In the genomic region with DNA sequence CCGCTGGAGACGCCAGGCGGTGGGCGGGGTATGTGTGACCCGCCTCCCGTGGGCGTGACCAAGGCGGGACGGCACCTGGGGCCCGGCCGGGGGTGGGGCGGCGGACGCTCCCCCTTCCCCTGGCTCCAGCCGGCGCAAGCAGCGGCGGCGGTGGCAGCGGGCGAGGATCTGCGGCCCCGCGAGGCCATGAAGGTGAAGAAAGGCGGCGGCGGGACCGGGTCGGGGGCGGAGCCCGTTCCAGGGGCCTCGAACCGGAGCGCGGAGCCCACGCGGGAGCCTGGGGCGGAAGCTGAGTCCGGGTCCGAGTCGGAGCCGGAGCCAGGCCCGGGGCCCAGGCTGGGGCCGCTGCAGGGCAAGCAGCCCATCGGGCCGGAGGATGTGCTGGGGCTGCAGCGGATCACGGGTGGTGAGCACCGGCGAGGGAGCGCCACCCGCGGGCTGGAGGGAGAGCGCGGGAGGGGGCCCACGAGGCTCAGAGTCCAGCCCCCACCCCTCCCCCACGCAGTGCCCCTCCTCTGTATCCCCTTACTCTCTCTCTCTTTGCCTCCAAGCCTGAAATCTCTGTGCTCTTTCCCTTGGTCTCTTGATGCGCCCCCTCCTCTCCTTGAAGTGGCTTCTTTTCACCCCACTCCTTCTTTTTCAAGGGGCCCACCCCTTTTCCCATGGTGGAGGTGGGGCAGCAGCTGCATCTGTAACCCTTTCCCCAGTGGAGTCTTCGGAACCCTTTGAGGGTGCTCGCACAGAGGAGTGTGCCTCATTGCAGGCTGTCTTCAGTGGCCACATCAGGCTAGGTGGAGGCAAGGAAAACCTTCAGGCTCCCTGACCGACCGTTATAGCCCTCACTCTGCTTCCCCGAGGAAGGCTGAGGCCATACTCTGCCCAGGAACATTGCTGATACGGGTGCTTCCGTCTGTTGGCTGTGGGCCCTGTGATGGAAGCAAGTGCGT, we compare ENCODE assay signal across 8 mouse cellular contexts. TPM values are rescaled to one million over a fixed set of nuclear protein-coding genes. Genes with fewer than 3 reads are reported as not detected.
DNase-seq lines count a peak whose midpoint lies in the region; ATAC-seq and TF ChIP-seq lines count a peak whose summit lies in the region.

TSS of gene Unc119 (plus strand) at position 102 of the 947 bp plus-strand sequence.

- peak within 1 kb of the TSS; percentile 77 for H3K9ac ChIP-seq in heart, adult 2 months (ENCODE audit: low read depth, low read length)
- H3K9ac ChIP-seq in limb, embryonic 13.5 days: peak within 1 kb of the TSS; percentile 96
- peak within 1 kb of the TSS; percentile 97 for H3K9ac ChIP-seq in midbrain, embryonic 14.5 days (replicated peaks; ENCODE audit: low read length)

- peak; percentile 71 for DNase-seq in 416B (ENCODE audit: low read depth)
- peak; percentile 90 for DNase-seq in adrenal gland, postnatal 14 days
- DNase-seq in embryonic facial prominence, embryonic 10.5 days (ENCODE audit: low spot score): peak; percentile 91
- DNase-seq in heart, adult 2 months: peak; percentile 85 to 88
- peak; percentile 78 for DNase-seq in kidney, adult 2 months
- DNase-seq in midbrain, embryonic 14.5 days: peak; percentile 90
- DNase-seq in spleen, adult 18-20 months: peak; percentile 76 to 90

- peaks cover 55% of the 10 kb centered on the region for H3K4me1 ChIP-seq in embryonic facial prominence, embryonic 10.5 days
- peaks cover 10% of the 10 kb centered on the region for H3K4me1 ChIP-seq in heart, adult 2 months (ENCODE audit: control insufficient read depth, insufficient read depth, low read length)
- no peaks in the 10 kb centered on the region; the same call in 1 of the 2 replicates for H3K4me1 ChIP-seq in kidney, adult 2 months (ENCODE audit: control insufficient read depth, insufficient read depth, low read length)
- H3K4me1 ChIP-seq in limb, embryonic 13.5 days: peaks cover 37% of the 10 kb centered on the region
- peaks cover 26% of the 10 kb centered on the region for H3K4me1 ChIP-seq in midbrain, embryonic 14.5 days (ENCODE audit: control insufficient read depth, insufficient read depth, low read length)

- ATAC-seq in limb, embryonic 13.5 days (ENCODE audit: low FRiP score, low read depth): peak; percentile 89
- ATAC-seq in midbrain, embryonic 14.5 days (ENCODE audit: low FRiP score, low TSS enrichment): peak; percentile 85

- intact Hi-C loops in heart, adult 2 months (cut with DNase I): no loop called here

- no peak for TF ChIP-seq POLR2A in heart, adult 2 months (IDR thresholded peaks at IDR 0.05; ENCODE audit: insufficient read depth, low read depth, low read length)
- no peak for TF ChIP-seq POLR2A in kidney, adult 2 months (IDR thresholded peaks at IDR 0.05; ENCODE audit: low read depth, low read length)

- H3K27ac ChIP-seq in embryonic facial prominence, embryonic 10.5 days (replicated peaks): peak within 1 kb of the TSS; percentile 97
- peak within 1 kb of the TSS; percentile 56 for H3K27ac ChIP-seq in heart, adult 2 months
- no peak within 1 kb of the TSS for H3K27ac ChIP-seq in kidney, adult 2 months (ENCODE audit: insufficient read depth, low read depth, low read length)
- H3K27ac ChIP-seq in limb, embryonic 13.5 days: peak within 1 kb of the TSS; percentile 93
- H3K27ac ChIP-seq in midbrain, embryonic 14.5 days (replicated peaks; ENCODE audit: low read depth, low read length): peak within 1 kb of the TSS; percentile 84

- 2% methylated on average over 66 of the region's 66 CpGs for WGBS in embryonic facial prominence, embryonic 10.5 days
- 2% methylated on average over 65 of the region's 66 CpGs for WGBS in heart, adult 2 months
- 3% methylated on average over 62 of the region's 66 CpGs for WGBS in kidney, adult 2 months
- 1% methylated on average over 55 of the region's 66 CpGs for WGBS in limb, embryonic 13.5 days
- 1% methylated on average over 63 of the region's 66 CpGs for WGBS in midbrain, embryonic 14.5 days

- H3K4me2 ChIP-seq in limb, embryonic 13.5 days (replicated peaks): peak within 1 kb of the TSS; percentile 89
- peak within 1 kb of the TSS; percentile 61 for H3K4me2 ChIP-seq in midbrain, embryonic 14.5 days (ENCODE audit: low read length)

- H3K36me3 ChIP-seq in embryonic facial prominence, embryonic 10.5 days (replicated peaks): peaks cover 54% of the 10 kb centered on the region
- H3K36me3 ChIP-seq in heart, adult 2 months (ENCODE audit: control insufficient read depth, insufficient read depth, low read length): no peaks in the 10 kb centered on the region
- H3K36me3 ChIP-seq in kidney, adult 2 months (ENCODE audit: control insufficient read depth, insufficient read depth, low read length): no peaks in the 10 kb centered on the region
- H3K36me3 ChIP-seq in limb, embryonic 13.5 days: peaks cover 46% of the 10 kb centered on the region
- H3K36me3 ChIP-seq in midbrain, embryonic 14.5 days (ENCODE audit: control insufficient read depth, insufficient read depth, low read length): peaks cover 36% of the 10 kb centered on the region

- H3K4me3 ChIP-seq in embryonic facial prominence, embryonic 10.5 days: peak within 1 kb of the TSS; percentile 79
- peak within 1 kb of the TSS; percentile 87 for H3K4me3 ChIP-seq in heart, adult 2 months
- peak within 1 kb of the TSS; percentile 55 for H3K4me3 ChIP-seq in kidney, adult 2 months (ENCODE audit: insufficient read depth, low read depth, low read length)
- H3K4me3 ChIP-seq in limb, embryonic 13.5 days: peak within 1 kb of the TSS; percentile 91
- peak within 1 kb of the TSS; percentile 90 for H3K4me3 ChIP-seq in midbrain, embryonic 14.5 days (replicated peaks; ENCODE audit: low read depth, low read length)

- no peaks in the 10 kb centered on the region for H3K79me2 ChIP-seq in heart, adult 2 months (replicated peaks; ENCODE audit: control insufficient read depth, insufficient read depth, low read length)

- TF ChIP-seq EP300 in heart, adult 2 months (IDR thresholded peaks at IDR 0.05; ENCODE audit: insufficient read depth, low read depth, low read length): 0 out of 2 replicates have a peak, but pooled peaks have one; percentile 6

- no peaks in the 10 kb centered on the region for H3K27me3 ChIP-seq in embryonic facial prominence, embryonic 10.5 days (replicated peaks; ENCODE audit: low read depth, poor library complexity, severe bottlenecking)
- no peaks in the 10 kb centered on the region for H3K27me3 ChIP-seq in heart, adult 2 months (ENCODE audit: control insufficient read depth, insufficient read depth, low read length)
- no peaks in the 10 kb centered on the region for H3K27me3 ChIP-seq in kidney, adult 2 months (replicated peaks; ENCODE audit: control insufficient read depth, insufficient read depth, low read length)
- no peaks in the 10 kb centered on the region for H3K27me3 ChIP-seq in limb, embryonic 13.5 days
- no peaks in the 10 kb centered on the region for H3K27me3 ChIP-seq in midbrain, embryonic 14.5 days (ENCODE audit: control insufficient read depth, insufficient read depth, low read length)

- 0 out of 2 replicates have a peak, but pooled peaks have one; percentile 8 for TF ChIP-seq CTCF in heart, adult 2 months (IDR thresholded peaks at IDR 0.05)
- no peak for TF ChIP-seq CTCF in kidney, adult 2 months (conservative IDR thresholded peaks at IDR 0.05; ENCODE audit: insufficient read depth, insufficient read length, low read depth, low read length)

- H3K9me3 ChIP-seq in embryonic facial prominence, embryonic 10.5 days: no peaks in the 10 kb centered on the region
- H3K9me3 ChIP-seq in limb, embryonic 13.5 days: no peaks in the 10 kb centered on the region
- H3K9me3 ChIP-seq in midbrain, embryonic 14.5 days (ENCODE audit: control insufficient read depth, low read length): no peaks in the 10 kb centered on the region

RNA-seq across cellular contexts. Expression of gene Unc119, which starts in this region (rescaled TPM):
- total RNA-seq in adrenal gland, postnatal 14 days (2021): 24.4 and 26.8 TPM in 2 replicates
- polyA plus RNA-seq in embryonic facial prominence, embryonic 10.5 days (2016; fragmentation: Nextera tagmentation; extraction: Ambion mirVana): 67.7 and 69.1 TPM in 2 replicates
- 1 to 10 TPM; 4.6 to 4.9 TPM for total RNA-seq in heart, adult 2 months (2021)
- polyA plus RNA-seq in heart, adult 2 months (2012; rRNA removed): 16.8 and 17.8 TPM in 2 replicates
- polyA plus RNA-seq in kidney, adult 2 months (2012; rRNA removed): 20.3 and 20.8 TPM in 2 replicates
- 70.1 and 74.7 TPM in 2 replicates for polyA plus RNA-seq in limb, embryonic 13.5 days (2015; fragmentation: Nextera tagmentation; extraction: Ambion mirVana)
- 78.3 and 98.1 TPM in 2 replicates for polyA plus RNA-seq in midbrain, embryonic 14.5 days (2014; fragmentation: Nextera tagmentation; extraction: Ambion mirVana)
